Mouse (Mus musculus): ENCODE measurements around the gene Cadm4. TPM values are rescaled to one million over a fixed set of nuclear protein-coding genes. Genes with fewer than 3 reads are reported as not detected.

Gene Cadm4
- total RNA-seq, 2 experiments from 2014 or later: not detected

Other genes starting within 250 kb of the Cadm4 start
- 1.0 and 1.1 TPM in 2 replicates for gene Zfp109, start 244.5 kb upstream of the Cadm4 start, total RNA-seq (2015)
- gene Zfp109, start 244.5 kb upstream of the Cadm4 start, total RNA-seq (2017): 1.5 and 2.6 TPM in 2 replicates
- gene Zfp108, start 227.2 kb upstream of the Cadm4 start, total RNA-seq (2015): 0.56 and 0.93 TPM in 2 replicates
- gene Zfp108, start 227.2 kb upstream of the Cadm4 start, total RNA-seq (2017): 0.51 and 0.65 TPM in 2 replicates
- gene Zfp93, start 211.6 kb upstream of the Cadm4 start, total RNA-seq (2015): 0.36 TPM in 1 of 2 replicates, not detected in the other
- 0.08 and 0.26 TPM in 2 replicates for gene Zfp93, start 211.6 kb upstream of the Cadm4 start, total RNA-seq (2017)
- gene Zfp61, start 180.8 kb upstream of the Cadm4 start, total RNA-seq (2015): 4.2 and 4.9 TPM in 2 replicates
- 10.6 and 12.7 TPM in 2 replicates for gene Zfp61, start 180.8 kb upstream of the Cadm4 start, total RNA-seq (2017)
- 0.49 and 1.6 TPM in 2 replicates for gene Zfp94, start 165.4 kb upstream of the Cadm4 start, total RNA-seq (2015)
- 0.94 and 0.95 TPM in 2 replicates for gene Zfp94, start 165.4 kb upstream of the Cadm4 start, total RNA-seq (2017)
- not detected in 2 replicates for gene Tescl, start 148.1 kb upstream of the Cadm4 start, total RNA-seq (2015)
- not detected in 2 replicates for gene Tescl, start 148.1 kb upstream of the Cadm4 start, total RNA-seq (2017)
- not detected in 2 replicates for gene Lypd5, start 132.8 kb upstream of the Cadm4 start, total RNA-seq (2015)
- gene Lypd5, start 132.8 kb upstream of the Cadm4 start, total RNA-seq (2017): not detected in 2 replicates
- gene Kcnn4, start 111.8 kb upstream of the Cadm4 start, total RNA-seq (2015): 5.9 and 7.6 TPM in 2 replicates
- 14.2 and 17.0 TPM in 2 replicates for gene Kcnn4, start 111.8 kb upstream of the Cadm4 start, total RNA-seq (2017)
- gene Smg9, start 82.4 kb upstream of the Cadm4 start, total RNA-seq (2015): 21.6 and 22.3 TPM in 2 replicates
- gene Smg9, start 82.4 kb upstream of the Cadm4 start, total RNA-seq (2017): 16.7 and 30.3 TPM in 2 replicates
- gene Irgc1, start 29.7 kb upstream of the Cadm4 start, total RNA-seq (2015): 0.74 and 1.8 TPM in 2 replicates
- 0.66 and 0.94 TPM in 2 replicates for gene Irgc1, start 29.7 kb upstream of the Cadm4 start, total RNA-seq (2017)
- gene Plaur, start 19.5 kb upstream of the Cadm4 start, total RNA-seq (2015): 100 and 110 TPM in 2 replicates
- gene Plaur, start 19.5 kb upstream of the Cadm4 start, total RNA-seq (2017): 96.3 and 124 TPM in 2 replicates
- gene Zfp428, start 25.0 kb downstream of the Cadm4 start, total RNA-seq (2015): 0.69 TPM in 1 of 2 replicates, not detected in the other
- gene Zfp428, start 25.0 kb downstream of the Cadm4 start, total RNA-seq (2017): 0.40 TPM in 1 of 2 replicates, not detected in the other
- not detected in 2 replicates for gene AC161166.1, start 30.4 kb downstream of the Cadm4 start, total RNA-seq (2015)
- gene AC161166.1, start 30.4 kb downstream of the Cadm4 start, total RNA-seq (2017): not detected in 2 replicates
- 2.4 and 2.7 TPM in 2 replicates for gene Irgq, start 48.7 kb downstream of the Cadm4 start, total RNA-seq (2015)
- gene Irgq, start 48.7 kb downstream of the Cadm4 start, total RNA-seq (2017): 2.4 and 2.5 TPM in 2 replicates
- not detected in 2 replicates for gene Pinlyp, start 64.1 kb downstream of the Cadm4 start, total RNA-seq (2015)
- gene Pinlyp, start 64.1 kb downstream of the Cadm4 start, total RNA-seq (2017): not detected in 2 replicates
- 18.3 and 27.5 TPM in 2 replicates for gene Xrcc1, start 64.3 kb downstream of the Cadm4 start, total RNA-seq (2015)
- 17.6 and 25.1 TPM in 2 replicates for gene Xrcc1, start 64.3 kb downstream of the Cadm4 start, total RNA-seq (2017)
- gene Ethe1, start 105.5 kb downstream of the Cadm4 start, total RNA-seq (2015): 148 and 171 TPM in 2 replicates
- gene Ethe1, start 105.5 kb downstream of the Cadm4 start, total RNA-seq (2017): 59.2 and 67.7 TPM in 2 replicates
- 0.16 and 0.27 TPM in 2 replicates for gene Zfp575, start 105.6 kb downstream of the Cadm4 start, total RNA-seq (2015)
- 0.08 and 0.22 TPM in 2 replicates for gene Zfp575, start 105.6 kb downstream of the Cadm4 start, total RNA-seq (2017)
- gene Phldb3, start 128.7 kb downstream of the Cadm4 start, total RNA-seq (2015): 1.0 and 1.2 TPM in 2 replicates
- 3.7 and 4.0 TPM in 2 replicates for gene Phldb3, start 128.7 kb downstream of the Cadm4 start, total RNA-seq (2017)
- gene Lypd3, start 154.5 kb downstream of the Cadm4 start, total RNA-seq (2015): not detected in 2 replicates
- not detected in 2 replicates for gene Lypd3, start 154.5 kb downstream of the Cadm4 start, total RNA-seq (2017)
- gene Tex101, start 194.7 kb downstream of the Cadm4 start, total RNA-seq (2015): not detected in 2 replicates
- gene Tex101, start 194.7 kb downstream of the Cadm4 start, total RNA-seq (2017): not detected in 2 replicates
- gene BC049730, start 227.2 kb downstream of the Cadm4 start, total RNA-seq (2015): not detected in 2 replicates
- gene BC049730, start 227.2 kb downstream of the Cadm4 start, total RNA-seq (2017): not detected in 2 replicates
- gene Gm4763, start 244.9 kb downstream of the Cadm4 start, total RNA-seq (2015): not detected in 2 replicates
- gene Gm4763, start 244.9 kb downstream of the Cadm4 start, total RNA-seq (2017): 0.24 TPM in 1 of 2 replicates, not detected in the other

All from megakaryocyte, adult 5-6 weeks (primary cell).